Mouse (Mus musculus) T-helper 17 cell (primary cell): ENCODE measurements around the gene Lbhd1.

Experiments used
- in situ Hi-C, 2 experiments: fragments of 300-600 bp; cut with MboI, MseI; formaldehyde crosslinking; loops; 1 replicate in 1 of 2; 2 replicates in 1 of 2; pipeline ENCODE4 v1.15.1; 2025; ENCODE audit warnings: high pct_unique_total_duplicates in 2 of 2

Lbhd1 gene

DNA sequence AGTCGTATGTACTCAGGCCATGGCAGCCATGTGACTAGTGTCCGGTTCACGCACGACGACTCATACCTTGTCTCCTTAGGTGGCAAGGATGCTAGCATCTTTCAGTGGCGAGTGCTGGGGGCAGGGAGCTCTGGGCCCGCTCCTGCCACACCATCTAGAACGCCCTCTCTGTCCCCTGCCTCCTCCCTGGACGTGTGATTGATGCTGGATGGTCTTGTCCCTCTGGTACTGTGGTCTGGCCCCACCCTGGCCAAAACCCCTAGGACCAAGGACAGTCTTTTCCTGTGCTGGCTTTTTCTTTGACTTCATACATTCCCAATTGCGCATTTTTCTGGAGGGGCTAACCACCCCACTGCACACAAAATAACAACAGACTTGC, 57.6 kb downstream of the Lbhd1 start:
- in situ Hi-C loops, result loop anchor here in 1 of 2 experiments (5.0 kb wide), 1 partner anchor 49 kb away; the partner anchor contains the start of gene Ints5

- in situ Hi-C loops, result loop anchor here in 1 of 2 experiments (5.0 kb wide), 1 partner anchor 49 kb away; the partner anchor contains the start of gene Ints5
Observed at GRCm38 (mm10) chr19:8941515-8942217, 58.1 kb downstream of the Lbhd1 start, which contains the start of gene Mta2. Mta2 (plus strand) TSS chr19:8941875.
